Mouse (Mus musculus): ENCODE results near the gene Ms4a4d. TPM values are rescaled to one million over a fixed set of nuclear protein-coding genes. Genes with fewer than 3 reads are reported as not detected.
"Not testable (repeated sequence)": the region's sequence is repeated elsewhere in the genome, so short reads cannot be mapped to it uniquely, and the experiment has no call there.

Gene Ms4a4d
- total RNA-seq, 2 experiments from 2014 or later: 2.5 to 3.6 TPM

- DNase-seq (ENCODE audit: low spot score): not testable (repeated sequence)
Measured at GRCm38 (mm10) chr19:11559560-11559959, 23.0 kb downstream of the Ms4a4d start.

GRCm38 (mm10) chr19:11574965-11575364, 38.4 kb downstream of the Ms4a4d start:
- DNase-seq (ENCODE audit: low spot score): no peak

- DNase-seq (ENCODE audit: low spot score): no peak
Measured at GRCm38 (mm10) chr19:11589205-11589604, 52.6 kb downstream of the Ms4a4d start.

- no peak for DNase-seq (ENCODE audit: low spot score)
Measured at GRCm38 (mm10) chr19:11589891-11590449, 53.4 kb downstream of the Ms4a4d start.

- no peak for DNase-seq (ENCODE audit: low spot score)
Measured at GRCm38 (mm10) chr19:11601349-11601748, 64.7 kb downstream of the Ms4a4d start.

GRCm38 (mm10) chr19:11602026-11602425, 65.4 kb downstream of the Ms4a4d start:
- peak; percentile 11 for DNase-seq (ENCODE audit: low spot score)

- DNase-seq (ENCODE audit: low spot score): no peak
Measured at GRCm38 (mm10) chr19:11604603-11605002, 68.0 kb downstream of the Ms4a4d start, which contains the start of gene Ms4a6d. Gene Ms4a6d (minus strand): TSS chr19:11604849.

Other genes with a start within 250 kb of the Ms4a4d start
- under 1 TPM in 1 of 2 experiments, not detected in 1; 0.05 TPM for gene Ms4a14, start 222.3 kb upstream of the Ms4a4d start, total RNA-seq (2021)
- under 1 TPM; 0.32 to 0.76 TPM for gene Ms4a7, start 200.7 kb upstream of the Ms4a4d start, total RNA-seq (2021)
- gene Ms4a4a, start 161.3 kb upstream of the Ms4a4d start, total RNA-seq (2021): 1 to 10 TPM; 1.9 TPM
- gene Ms4a4c, start 132.0 kb upstream of the Ms4a4d start, total RNA-seq (2021): not detected
- gene Ms4a4b, start 93.2 kb upstream of the Ms4a4d start, total RNA-seq (2021): not detected
- gene Ms4a6c, start 67.4 kb upstream of the Ms4a4d start, total RNA-seq (2021): 1 to 10 TPM; 1.7 to 2.2 TPM
- not detected for gene Gm8369, start 50.9 kb upstream of the Ms4a4d start, total RNA-seq (2021)
- 1 to 10 TPM; 1.7 to 3.0 TPM for gene Ms4a6b, start 20.3 kb upstream of the Ms4a4d start, total RNA-seq (2021)
- 1 to 10 TPM in 1 of 2 experiments, under 1 TPM in 1; 0.73 to 1.4 TPM for gene Ms4a6d, start 68.0 kb downstream of the Ms4a4d start, total RNA-seq (2021)
- gene Ms4a2, start 86.9 kb downstream of the Ms4a4d start, total RNA-seq (2021): under 1 TPM in 1 of 2 experiments, not detected in 1; 0.26 TPM
- not detected for gene Ms4a3, start 104.0 kb downstream of the Ms4a4d start, total RNA-seq (2021)
- not detected for gene Oosp2, start 123.8 kb downstream of the Ms4a4d start, total RNA-seq (2021)
- gene Oosp1, start 154.3 kb downstream of the Ms4a4d start, total RNA-seq (2021): not detected
- gene Oosp3, start 160.3 kb downstream of the Ms4a4d start, total RNA-seq (2021): not detected
- gene Gif, start 210.8 kb downstream of the Ms4a4d start, total RNA-seq (2021): not detected
- gene Mrpl16, start 233.6 kb downstream of the Ms4a4d start, total RNA-seq (2021): 10 to 100 TPM; 60.5 to 63.2 TPM